Mouse (Mus musculus): ENCODE data around the gene Ifi203.

GRCm38 (mm10) chr1:173953563-173953962, 11.1 kb upstream of the Ifi203 start:
- TF ChIP-seq CTCF (IDR thresholded peaks at IDR 0.05; ENCODE audit: extremely low read depth, insufficient read depth, low read length) (no peak), POLR2A (IDR thresholded peaks at IDR 0.05; ENCODE audit: extremely low read depth, insufficient read depth, low read length) (no peak)
